Mouse (Mus musculus): Measurements from ENCODE around the gene Txndc15.

The Txndc15 gene

DNA sequence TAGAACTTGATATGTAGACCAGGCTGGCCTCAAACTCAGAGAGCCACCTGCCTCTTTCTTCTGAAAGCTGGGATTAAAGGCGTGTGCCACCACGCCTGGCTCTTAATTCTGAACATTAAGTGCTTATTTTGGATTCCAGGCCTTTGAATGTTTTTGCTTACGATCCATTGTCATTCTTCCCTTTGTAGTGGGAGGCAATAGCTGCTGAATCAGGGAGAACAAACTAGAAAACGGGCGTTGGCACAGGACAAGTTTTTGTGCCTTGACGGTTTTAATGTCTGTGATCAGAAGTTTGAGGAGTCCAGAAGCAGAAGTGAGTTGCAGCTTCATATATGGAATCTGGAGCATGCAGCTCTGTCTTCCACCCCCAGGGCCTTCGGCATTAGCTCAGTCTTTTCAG is 16.3 kb downstream of the Txndc15 start:
- DNase-seq (ENCODE audit: low read depth, low spot score), result no peak

- DNase-seq (ENCODE audit: low read depth, low spot score), result peak; percentile 8
Measured at GRCm38 (mm10) chr13:55732121-55732520, 17.7 kb downstream of the Txndc15 start.

GRCm38 (mm10) chr13:55733628-55734502 is 19.4 kb downstream of the Txndc15 start:
- DNase-seq (ENCODE audit: low read depth, low spot score), result no peak

GRCm38 (mm10) chr13:55737885-55738284 is 23.4 kb downstream of the Txndc15 start:
- no peak for DNase-seq (ENCODE audit: low read depth, low spot score)

- no peak for DNase-seq (ENCODE audit: low read depth, low spot score)
Measured at GRCm38 (mm10) chr13:55742306-55742705, 27.9 kb downstream of the Txndc15 start.

- DNase-seq (ENCODE audit: low read depth, low spot score), result no peak
Measured at GRCm38 (mm10) chr13:55754380-55754779, 39.9 kb downstream of the Txndc15 start.

- no peak for DNase-seq (ENCODE audit: low read depth, low spot score)
Measured at GRCm38 (mm10) chr13:55756789-55757188, 42.3 kb downstream of the Txndc15 start.

- DNase-seq (ENCODE audit: low read depth, low spot score), result no peak
Measured at GRCm38 (mm10) chr13:55757645-55758044, 43.2 kb downstream of the Txndc15 start.

DNA sequence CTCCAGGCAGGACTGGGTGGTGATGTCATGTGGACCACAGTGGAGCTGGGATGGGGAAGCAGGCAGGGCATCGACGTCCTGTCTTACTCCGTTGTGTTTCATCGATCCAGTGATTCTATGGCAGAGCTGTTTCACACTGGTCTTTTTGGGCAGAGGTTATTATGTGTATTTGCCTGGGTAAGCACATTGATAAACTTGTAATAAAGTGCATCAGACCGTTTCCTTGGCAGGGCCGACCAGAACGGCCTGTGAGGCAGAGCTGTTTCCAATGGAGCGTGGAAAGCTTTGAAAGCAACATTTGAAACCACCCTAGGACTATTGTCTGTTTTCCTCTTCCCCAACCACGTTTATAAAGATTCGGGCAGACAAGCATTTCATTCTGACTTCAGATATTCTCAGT is 46.1 kb downstream of the Txndc15 start:
- no peak for DNase-seq (ENCODE audit: low read depth, low spot score)

DNA sequence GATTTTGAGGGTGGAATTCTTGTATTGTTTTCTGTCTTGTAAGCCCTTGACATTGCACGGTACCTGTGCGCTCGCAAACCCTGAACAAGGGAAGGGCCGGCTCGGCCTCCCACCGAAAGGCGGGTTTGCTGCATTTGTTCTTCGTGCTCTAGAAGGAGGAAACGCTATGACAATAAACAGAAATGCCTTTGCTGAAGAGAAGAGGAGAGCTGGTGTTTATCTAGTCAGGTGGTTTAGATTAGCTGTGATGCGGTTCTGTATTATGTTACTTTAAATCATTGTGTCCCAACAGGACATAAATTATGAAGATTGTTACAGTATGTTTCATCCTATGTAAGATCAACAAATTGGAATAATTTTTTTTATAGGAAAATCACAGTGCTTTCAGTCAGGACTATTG is 47.0 kb downstream of the Txndc15 start:
- DNase-seq (ENCODE audit: low read depth, low spot score), result no peak

- peak; percentile 1 for DNase-seq (ENCODE audit: low read depth, low spot score)
Measured at GRCm38 (mm10) chr13:55774352-55774751, 59.9 kb downstream of the Txndc15 start.

- no peak for DNase-seq (ENCODE audit: low read depth, low spot score)
Measured at GRCm38 (mm10) chr13:55775056-55775455, 60.6 kb downstream of the Txndc15 start.
